Mouse (Mus musculus): ENCODE data around the gene Prom1. TPM values are rescaled to one million over a fixed set of nuclear protein-coding genes. Genes with fewer than 3 reads are reported as not detected.
"Not testable (repeated sequence)": the region's sequence is repeated elsewhere in the genome, so short reads cannot be mapped to it uniquely, and the experiment has no call there.

Gene Prom1
- 37.6 and 39.9 TPM in 2 replicates for polyA plus RNA-seq (2015; fragmentation: Nextera tagmentation; extraction: Ambion mirVana)

DNA sequence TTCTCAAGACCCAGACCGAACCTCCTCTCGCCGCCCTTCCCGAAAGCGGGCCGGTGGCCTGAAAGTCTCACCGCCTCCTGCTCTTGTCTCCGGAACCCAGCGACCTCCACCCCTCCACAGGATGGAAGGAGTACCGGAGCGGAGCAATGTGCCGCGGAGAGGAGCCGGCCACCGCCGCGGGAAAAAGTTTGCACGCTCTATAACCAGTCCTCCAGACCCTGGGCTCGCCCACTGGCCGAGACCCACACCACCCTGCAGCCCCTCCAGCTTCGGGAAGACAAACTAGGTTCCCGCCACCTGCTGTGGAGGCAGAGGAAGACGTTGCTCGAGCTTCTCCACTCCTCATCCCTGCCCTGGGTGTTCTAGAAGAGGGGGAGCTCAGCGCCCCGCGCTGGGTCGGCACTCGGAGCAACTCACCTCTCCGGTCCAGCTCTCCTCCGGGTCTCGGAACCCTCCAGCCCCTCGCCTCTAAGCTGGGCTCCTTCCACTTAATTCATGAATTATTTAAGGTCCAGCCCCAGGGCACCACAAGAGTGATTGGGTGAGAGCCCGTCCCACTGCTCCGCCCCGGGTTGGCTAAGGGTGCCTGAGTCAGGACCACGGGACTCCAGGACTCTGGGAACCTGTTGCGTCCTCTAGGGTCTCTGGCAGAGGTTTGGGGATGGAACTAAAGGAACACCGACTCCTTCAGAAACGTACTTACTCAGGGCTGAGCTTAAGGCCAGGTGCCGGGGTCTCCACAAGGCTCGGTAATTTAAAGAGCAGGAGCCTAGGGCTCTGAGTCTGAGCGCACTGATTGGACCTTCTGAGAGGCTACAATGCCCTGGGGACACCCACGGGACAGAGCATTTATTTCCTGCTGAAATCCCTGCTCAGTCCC is at the start of gene Prom1:
Gene Prom1, minus strand, starts transcription at position 802 of the 880 bp plus-strand sequence.
- 2% methylated on average over 44 of the region's 44 CpGs for WGBS
- H3K27ac ChIP-seq (ENCODE audit: low read length): peak within 1 kb of the TSS; percentile 80
- H3K4me1 ChIP-seq (ENCODE audit: control insufficient read depth, insufficient read depth, low read length): peaks cover 21% of the 10 kb centered on the region
- H3K36me3 ChIP-seq (ENCODE audit: control insufficient read depth, insufficient read depth, low read length): no peaks in the 10 kb centered on the region
- H3K9me3 ChIP-seq (ENCODE audit: control insufficient read depth, low read length): no peaks in the 10 kb centered on the region; the same call in 1 of the 2 replicates
- peak within 1 kb of the TSS; percentile 89 for H3K4me2 ChIP-seq (ENCODE audit: low read depth, low read length)
- H3K9ac ChIP-seq (ENCODE audit: low read depth, low read length): peak within 1 kb of the TSS; percentile 87
- H3K27me3 ChIP-seq (replicated peaks; ENCODE audit: control insufficient read depth, insufficient read depth, low read length): no peaks in the 10 kb centered on the region
- peak within 1 kb of the TSS; percentile 76 for H3K4me3 ChIP-seq (ENCODE audit: low read length)
- ATAC-seq: peak; percentile 59

DNA sequence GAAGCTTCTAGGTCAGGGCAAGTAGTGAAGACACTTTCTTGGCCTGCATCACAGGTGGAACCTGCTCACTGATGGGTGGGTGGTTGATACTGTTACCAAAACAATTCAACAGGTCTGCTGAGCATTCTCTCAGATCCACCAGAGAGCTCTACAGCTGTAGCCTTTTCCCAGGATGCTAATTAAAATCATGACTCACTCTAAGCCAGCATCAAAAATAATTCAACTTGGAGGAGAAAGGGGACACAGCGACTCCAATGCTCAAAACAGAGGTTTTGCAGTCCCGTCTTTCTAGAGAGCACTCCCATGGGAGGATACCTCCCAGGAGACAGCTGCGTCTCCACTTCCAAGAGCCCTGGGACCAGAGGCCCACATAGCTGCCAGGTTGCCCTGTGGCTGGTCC is 45.9 kb upstream of the Prom1 start:
- WGBS: 82% methylated on average over 3 of the region's 3 CpGs
- no peak overlapping the region for H3K27ac ChIP-seq (ENCODE audit: low read length)
- H3K9me3 ChIP-seq (ENCODE audit: control insufficient read depth, low read length): peaks cover 3% of the 10 kb centered on the region; the same call in 1 of the 2 replicates
- H3K36me3 ChIP-seq (ENCODE audit: control insufficient read depth, insufficient read depth, low read length): no peaks in the 10 kb centered on the region
- H3K4me3 ChIP-seq (ENCODE audit: low read length): no peak overlapping the region
- no peaks in the 10 kb centered on the region for H3K27me3 ChIP-seq (replicated peaks; ENCODE audit: control insufficient read depth, insufficient read depth, low read length)
- no peak overlapping the region for H3K4me2 ChIP-seq (ENCODE audit: low read depth, low read length)
- H3K4me1 ChIP-seq (ENCODE audit: control insufficient read depth, insufficient read depth, low read length): peaks cover 3% of the 10 kb centered on the region; the same call in 1 of the 2 replicates
- ATAC-seq: no peak
- H3K9ac ChIP-seq (ENCODE audit: low read depth, low read length): no peak overlapping the region

DNA sequence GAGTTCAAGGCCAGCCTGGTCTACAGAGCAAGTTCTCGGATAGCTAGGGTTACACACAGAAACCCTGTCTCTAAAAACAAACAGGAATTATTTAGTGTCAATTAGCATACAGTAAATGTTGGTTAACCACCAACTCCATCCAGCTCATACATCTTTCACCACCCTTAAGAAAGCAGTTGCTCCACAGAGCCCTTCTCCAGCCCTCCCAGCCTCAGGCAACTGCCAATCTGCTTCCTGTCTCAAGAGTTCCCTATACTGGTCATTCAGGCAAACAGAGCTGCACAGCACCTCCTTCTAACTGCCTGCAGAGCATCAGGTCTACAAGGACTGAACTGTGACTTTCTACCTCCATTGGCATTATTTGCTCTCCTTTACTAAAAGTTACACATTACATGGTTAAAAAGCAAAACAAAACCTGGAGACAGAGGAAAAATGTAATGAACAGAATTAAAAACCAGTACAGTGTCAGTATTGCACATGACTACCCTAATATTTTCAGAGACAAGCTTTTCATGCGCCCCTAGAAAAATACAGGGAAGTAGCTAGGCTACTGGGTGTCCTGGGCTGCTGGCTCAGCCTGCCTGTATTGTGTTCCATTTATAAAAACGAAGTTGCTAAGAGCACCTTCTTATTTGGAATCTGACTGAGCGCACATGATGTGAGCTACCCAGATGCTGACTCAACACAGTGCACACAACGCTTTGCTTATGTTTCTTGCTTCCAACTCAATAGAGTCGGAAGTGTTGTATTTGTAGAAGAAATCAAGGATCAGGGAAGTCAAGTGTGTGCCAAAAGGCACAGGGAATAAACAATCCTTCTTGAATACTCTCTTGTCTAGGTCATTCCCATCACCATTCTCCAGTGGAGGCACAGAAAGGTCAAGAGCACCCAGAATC is 44.9 kb upstream of the Prom1 start:
- ATAC-seq: no peak

DNA sequence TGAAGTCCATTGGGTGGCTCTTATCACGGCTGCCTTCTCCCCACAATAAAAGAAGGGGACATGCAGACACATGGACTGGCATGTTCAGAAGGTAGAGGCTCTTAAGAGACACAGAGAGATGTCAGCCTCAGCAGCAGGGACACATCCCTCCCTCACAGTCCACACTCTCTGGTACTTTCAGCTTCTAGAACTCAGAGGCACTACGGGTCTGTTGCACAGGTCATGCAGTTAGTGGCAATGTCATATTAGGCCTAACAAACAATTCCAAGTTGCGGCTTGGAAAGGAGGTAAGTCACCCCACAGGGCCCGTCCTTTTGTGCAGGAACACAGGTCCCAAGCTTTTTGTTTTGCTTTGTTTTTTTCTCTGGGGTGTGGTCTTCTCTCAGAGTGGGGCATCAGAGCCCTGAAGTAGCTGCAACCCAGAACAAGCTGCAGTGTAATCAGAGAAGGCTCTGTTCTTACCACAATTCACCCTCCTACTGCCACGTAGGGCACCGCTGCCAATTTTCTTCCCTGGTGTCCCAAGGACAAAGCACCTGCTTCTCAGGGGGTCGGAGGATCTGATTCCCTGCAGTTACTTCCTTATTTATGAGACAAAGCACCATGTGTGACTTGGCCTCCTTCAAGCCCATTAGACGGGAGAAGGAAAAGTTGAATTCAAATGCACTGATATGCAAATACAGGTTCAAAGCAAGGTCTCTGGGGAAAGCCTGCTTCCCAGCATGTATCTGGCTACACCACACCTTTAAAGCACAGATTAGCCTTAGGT is 41.8 kb upstream of the Prom1 start:
- H3K27ac ChIP-seq (ENCODE audit: low read length): peak overlapping the region; percentile 44; the same call in 1 of the 2 replicates
- no peaks in the 10 kb centered on the region for H3K9me3 ChIP-seq (ENCODE audit: control insufficient read depth, low read length)
- peak; percentile 89 for ATAC-seq
- no peaks in the 10 kb centered on the region for H3K36me3 ChIP-seq (ENCODE audit: control insufficient read depth, insufficient read depth, low read length)
- no peak overlapping the region for H3K4me2 ChIP-seq (ENCODE audit: low read depth, low read length)
- H3K9ac ChIP-seq (ENCODE audit: low read depth, low read length): no peak overlapping the region
- H3K4me3 ChIP-seq (ENCODE audit: low read length): no peak overlapping the region
- 48% methylated on average over 8 of the region's 8 CpGs for WGBS
- H3K27me3 ChIP-seq (replicated peaks; ENCODE audit: control insufficient read depth, insufficient read depth, low read length): no peaks in the 10 kb centered on the region
- H3K4me1 ChIP-seq (ENCODE audit: control insufficient read depth, insufficient read depth, low read length): no peaks in the 10 kb centered on the region

More for the DNA sequence above, 44.9 kb upstream of the Prom1 start:
- WGBS: 73% methylated on average over 6 of the region's 6 CpGs
- H3K36me3 ChIP-seq (ENCODE audit: control insufficient read depth, insufficient read depth, low read length): no peaks in the 10 kb centered on the region
- H3K4me3 ChIP-seq (ENCODE audit: low read length): no peak overlapping the region
- H3K9me3 ChIP-seq (ENCODE audit: control insufficient read depth, low read length): peaks cover 3% of the 10 kb centered on the region; the same call in 1 of the 2 replicates
- H3K4me1 ChIP-seq (ENCODE audit: control insufficient read depth, insufficient read depth, low read length): peaks cover under 1% of the 10 kb centered on the region; the same call in 1 of the 2 replicates
- no peak overlapping the region for H3K9ac ChIP-seq (ENCODE audit: low read depth, low read length)
- H3K27ac ChIP-seq (ENCODE audit: low read length): no peak overlapping the region
- no peaks in the 10 kb centered on the region for H3K27me3 ChIP-seq (replicated peaks; ENCODE audit: control insufficient read depth, insufficient read depth, low read length)
- no peak overlapping the region for H3K4me2 ChIP-seq (ENCODE audit: low read depth, low read length)

DNA sequence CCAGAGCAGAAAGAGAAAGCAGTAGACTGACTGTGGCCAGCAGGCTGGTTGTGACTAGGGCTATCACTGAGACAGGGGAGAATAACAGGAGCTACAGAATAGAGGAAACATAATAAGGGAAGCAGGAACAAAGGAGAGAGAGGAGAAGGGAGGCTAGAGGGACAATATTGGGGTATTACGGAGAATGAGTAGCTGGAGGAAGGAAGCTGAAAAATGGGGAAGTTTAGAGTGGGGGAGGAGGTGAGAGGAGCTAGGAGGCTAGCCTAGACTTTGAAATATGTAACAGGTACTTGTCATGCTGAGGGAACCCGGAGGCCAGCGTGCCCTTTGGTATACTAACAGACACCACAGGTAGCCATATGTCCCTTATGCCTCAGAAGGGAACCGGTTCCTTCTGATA is 25.7 kb upstream of the Prom1 start:
- Histone ChIP-seq H3K9ac (ENCODE audit: low read depth, low read length) (no peak overlapping the region), H3K27me3 (replicated peaks; ENCODE audit: control insufficient read depth, insufficient read depth, low read length) (no peaks in the 10 kb centered on the region), H3K4me2 (ENCODE audit: low read depth, low read length) (no peak overlapping the region), H3K36me3 (ENCODE audit: control insufficient read depth, insufficient read depth, low read length) (no peaks in the 10 kb centered on the region), H3K4me1 (ENCODE audit: control insufficient read depth, insufficient read depth, low read length) (no peaks in the 10 kb centered on the region), H3K4me3 (ENCODE audit: low read length) (no peak overlapping the region), H3K27ac (ENCODE audit: low read length) (no peak overlapping the region), H3K9me3 (ENCODE audit: control insufficient read depth, low read length) (no peaks in the 10 kb centered on the region)
- WGBS: 71% methylated on average over 4 of the region's 4 CpGs
- no peak for ATAC-seq

DNA sequence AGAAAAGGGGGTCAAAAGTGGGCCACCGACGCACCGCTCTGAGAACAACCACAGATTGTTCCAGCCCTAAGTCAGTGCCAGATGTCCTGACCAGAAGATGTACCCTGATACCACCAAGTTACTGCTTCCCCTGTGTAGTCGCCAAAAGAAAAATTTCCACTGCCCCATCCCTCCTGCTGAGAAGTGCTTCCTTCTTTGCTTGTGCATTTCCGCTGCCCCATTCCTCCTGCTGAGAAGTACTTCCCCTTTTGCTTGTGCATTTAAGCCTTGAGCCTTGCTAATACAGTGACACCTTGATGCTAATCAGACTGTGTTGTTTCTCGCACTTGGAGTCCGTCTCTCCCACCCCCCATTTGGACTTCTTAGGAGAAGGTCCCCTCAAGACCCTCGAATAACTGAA is 24.7 kb upstream of the Prom1 start:
- 91% methylated on average over 8 of the region's 8 CpGs for WGBS

DNA sequence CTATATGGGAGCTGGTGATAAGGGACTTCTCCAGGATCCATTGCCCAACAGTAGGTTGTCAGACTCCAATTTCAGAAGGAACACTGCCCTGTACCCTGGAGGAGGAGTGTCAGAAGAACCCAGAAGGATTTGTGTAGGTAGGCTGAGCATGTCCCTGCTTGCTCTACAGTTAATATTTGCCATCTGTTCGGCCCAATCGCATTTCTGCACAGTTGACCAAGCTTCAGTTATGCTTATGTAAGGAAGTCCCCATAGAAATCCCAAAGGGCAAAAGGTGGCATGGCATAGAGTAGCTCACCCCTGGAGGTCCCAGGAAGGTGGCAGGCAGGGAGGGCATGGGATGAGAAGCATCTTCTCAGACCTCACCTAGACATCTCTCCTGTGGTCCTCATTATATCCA is 19.6 kb upstream of the Prom1 start:
- no peak overlapping the region for H3K9ac ChIP-seq (ENCODE audit: low read depth, low read length)
- WGBS: 92% methylated on average over 2 of the region's 2 CpGs
- ATAC-seq: no peak
- H3K4me1 ChIP-seq (ENCODE audit: control insufficient read depth, insufficient read depth, low read length): no peaks in the 10 kb centered on the region
- no peak overlapping the region for H3K4me3 ChIP-seq (ENCODE audit: low read length)
- H3K27me3 ChIP-seq (replicated peaks; ENCODE audit: control insufficient read depth, insufficient read depth, low read length): no peaks in the 10 kb centered on the region
- no peaks in the 10 kb centered on the region for H3K9me3 ChIP-seq (ENCODE audit: control insufficient read depth, low read length)
- H3K4me2 ChIP-seq (ENCODE audit: low read depth, low read length): no peak overlapping the region
- no peak overlapping the region for H3K27ac ChIP-seq (ENCODE audit: low read length)
- no peaks in the 10 kb centered on the region for H3K36me3 ChIP-seq (ENCODE audit: control insufficient read depth, insufficient read depth, low read length)

More for the DNA sequence above, 24.7 kb upstream of the Prom1 start:
- H3K4me1 ChIP-seq (ENCODE audit: control insufficient read depth, insufficient read depth, low read length); H3K36me3 ChIP-seq (ENCODE audit: control insufficient read depth, insufficient read depth, low read length); H3K27ac ChIP-seq (ENCODE audit: low read length); H3K9ac ChIP-seq (ENCODE audit: low read depth, low read length); H3K9me3 ChIP-seq (ENCODE audit: control insufficient read depth, low read length); H3K27me3 ChIP-seq (replicated peaks; ENCODE audit: control insufficient read depth, insufficient read depth, low read length); H3K4me3 ChIP-seq (ENCODE audit: low read length); ATAC-seq; H3K4me2 ChIP-seq (ENCODE audit: low read depth, low read length): not testable (repeated sequence)

DNA sequence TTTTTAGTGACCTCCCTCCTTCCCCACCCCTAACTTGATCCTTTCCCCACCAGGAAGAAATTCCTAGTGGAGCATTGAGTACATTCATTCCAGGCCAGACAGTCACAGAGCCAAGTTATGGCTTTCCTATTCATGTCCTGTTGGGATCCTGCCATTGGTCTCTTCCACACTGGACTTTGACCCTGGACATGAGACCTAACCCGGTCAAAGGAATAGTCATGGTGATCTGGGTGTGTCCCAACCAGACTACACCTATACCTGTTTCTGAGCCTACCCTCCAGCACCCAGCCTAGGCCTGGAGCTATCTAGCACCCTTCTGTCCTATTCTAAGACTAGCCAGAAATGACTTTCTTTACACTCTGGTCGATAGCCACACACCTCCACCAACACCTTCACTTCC is 11.3 kb upstream of the Prom1 start:
- H3K36me3 ChIP-seq (ENCODE audit: control insufficient read depth, insufficient read depth, low read length): no peaks in the 10 kb centered on the region
- 75% methylated on average over 2 of the region's 2 CpGs for WGBS
- no peak overlapping the region for H3K27ac ChIP-seq (ENCODE audit: low read length)
- H3K4me1 ChIP-seq (ENCODE audit: control insufficient read depth, insufficient read depth, low read length): 0 out of 2 replicates have a peak, but pooled peaks cover 7% of the 10 kb centered on the region
- H3K9ac ChIP-seq (ENCODE audit: low read depth, low read length): no peak overlapping the region
- ATAC-seq: peak; percentile 90
- H3K4me3 ChIP-seq (ENCODE audit: low read length): no peak overlapping the region
- H3K9me3 ChIP-seq (ENCODE audit: control insufficient read depth, low read length): no peaks in the 10 kb centered on the region
- no peaks in the 10 kb centered on the region for H3K27me3 ChIP-seq (replicated peaks; ENCODE audit: control insufficient read depth, insufficient read depth, low read length)
- H3K4me2 ChIP-seq (ENCODE audit: low read depth, low read length): no peak overlapping the region
